12 mouse cellular contexts compared by ENCODE assay signal in genomic region chr11:5095877-5096276, GRCm38 (mm10). TPM values are rescaled to one million over a fixed set of nuclear protein-coding genes. Genes with fewer than 3 reads are reported as not detected.
DNase-seq lines count a peak whose midpoint lies in the region; ATAC-seq lines count a peak whose summit lies in the region.
"Had no signal": no experiment of that assay in that cellular context is flagged by ENCODE, and none has a peak within 500 bp of the region (broad histone marks: within the 10 kb centered on the region; RNA-seq: fewer than 3 reads in every experiment).

No protein-coding gene starts in this region.

- H3K27ac ChIP-seq in hindbrain, embryonic 10.5 days: no peak overlapping the region
- H3K27ac ChIP-seq in hindbrain, embryonic 11.5 days (ENCODE audit: low read depth, low read length): no peak overlapping the region
- H3K27ac ChIP-seq in neural tube, embryonic 12.5 days: no peak overlapping the region
- no peak overlapping the region for H3K27ac ChIP-seq in hindbrain, embryonic 13.5 days
- no peak overlapping the region for H3K27ac ChIP-seq in neural tube, embryonic 15.5 days (replicated peaks)

- peaks cover 50% of the 10 kb centered on the region for H3K36me3 ChIP-seq in hindbrain, embryonic 10.5 days
- H3K36me3 ChIP-seq in hindbrain, embryonic 11.5 days (ENCODE audit: control insufficient read depth, insufficient read depth, low read length): no peaks in the 10 kb centered on the region
- H3K36me3 ChIP-seq in neural tube, embryonic 12.5 days: peaks cover 21% of the 10 kb centered on the region
- peaks cover 16% of the 10 kb centered on the region for H3K36me3 ChIP-seq in hindbrain, embryonic 13.5 days
- peaks cover 18% of the 10 kb centered on the region for H3K36me3 ChIP-seq in neural tube, embryonic 15.5 days

- H3K9me3 ChIP-seq in hindbrain, embryonic 10.5 days: no peaks in the 10 kb centered on the region
- H3K9me3 ChIP-seq in hindbrain, embryonic 11.5 days (ENCODE audit: control insufficient read depth, low read length): no peaks in the 10 kb centered on the region
- no peaks in the 10 kb centered on the region for H3K9me3 ChIP-seq in neural tube, embryonic 12.5 days
- no peaks in the 10 kb centered on the region for H3K9me3 ChIP-seq in hindbrain, embryonic 13.5 days
- H3K9me3 ChIP-seq in neural tube, embryonic 15.5 days (replicated peaks): no peaks in the 10 kb centered on the region

- DNase-seq in hindbrain, embryonic 10.5 days (ENCODE audit: low spot score): no peak
- DNase-seq in hindbrain, embryonic 11.5 days (ENCODE audit: low spot score): no peak
- DNase-seq in neural tube, embryonic 10.5 days (ENCODE audit: extremely low spot score, low spot score): no peak
- DNase-seq in adrenal gland, adult 8-10 months: no peak
- no peak for DNase-seq in ovary, adult 18-20 months (ENCODE audit: low spot score)
- DNase-seq: embryo, embryonic 11 days; gastrocnemius, postnatal 14 days; kidney, postnatal 25 days; left cerebral cortex, postnatal 4 days had no signal

- no peak for ATAC-seq in hindbrain, embryonic 11.5 days (ENCODE audit: low FRiP score)
- ATAC-seq in neural tube, embryonic 12.5 days (ENCODE audit: low FRiP score, low read depth): no peak
- no peak for ATAC-seq in hindbrain, embryonic 13.5 days (ENCODE audit: low FRiP score)
- no peak for ATAC-seq in neural tube, embryonic 15.5 days (ENCODE audit: low FRiP score)

- peaks cover 27% of the 10 kb centered on the region for H3K4me1 ChIP-seq in hindbrain, embryonic 10.5 days (replicated peaks)
- H3K4me1 ChIP-seq in hindbrain, embryonic 11.5 days (replicated peaks; ENCODE audit: control insufficient read depth, insufficient read depth, low read length): no peaks in the 10 kb centered on the region; the same call in none of the 2 replicates
- peaks cover 24% of the 10 kb centered on the region for H3K4me1 ChIP-seq in neural tube, embryonic 12.5 days
- peaks cover 33% of the 10 kb centered on the region for H3K4me1 ChIP-seq in hindbrain, embryonic 13.5 days (replicated peaks)
- peaks cover 38% of the 10 kb centered on the region for H3K4me1 ChIP-seq in neural tube, embryonic 15.5 days

- 86% methylated on average over 5 of the region's 5 CpGs for WGBS in hindbrain, embryonic 10.5 days
- WGBS in hindbrain, embryonic 11.5 days: 88% methylated on average over 5 of the region's 5 CpGs
- WGBS in neural tube, embryonic 12.5 days: 87% methylated on average over 5 of the region's 5 CpGs
- WGBS in hindbrain, embryonic 13.5 days: 83% methylated on average over 5 of the region's 5 CpGs
- WGBS in neural tube, embryonic 15.5 days: 72% methylated on average over 5 of the region's 5 CpGs

- H3K4me3 ChIP-seq in hindbrain, embryonic 10.5 days: peak overlapping the region; percentile 100
- H3K4me3 ChIP-seq in hindbrain, embryonic 11.5 days (ENCODE audit: low read depth, low read length): no peak overlapping the region
- no peak overlapping the region for H3K4me3 ChIP-seq in neural tube, embryonic 12.5 days
- no peak overlapping the region for H3K4me3 ChIP-seq in hindbrain, embryonic 13.5 days
- H3K4me3 ChIP-seq in neural tube, embryonic 15.5 days (replicated peaks): no peak overlapping the region

- H3K4me2 ChIP-seq in hindbrain, embryonic 11.5 days (replicated peaks; ENCODE audit: low read depth, low read length): no peak overlapping the region
- H3K4me2 ChIP-seq in neural tube, embryonic 12.5 days (replicated peaks): peak overlapping the region; percentile 37
- peak overlapping the region; percentile 2; the same call in 1 of the 2 replicates for H3K4me2 ChIP-seq in hindbrain, embryonic 13.5 days
- H3K4me2 ChIP-seq in neural tube, embryonic 15.5 days: peak overlapping the region; percentile 72; the same call in 1 of the 2 replicates

- no peak overlapping the region; the same call in 1 of the 2 replicates for H3K9ac ChIP-seq in hindbrain, embryonic 11.5 days (ENCODE audit: low read depth, low read length)
- no peak overlapping the region for H3K9ac ChIP-seq in neural tube, embryonic 12.5 days
- H3K9ac ChIP-seq in hindbrain, embryonic 13.5 days: peak overlapping the region; percentile 10; the same call in 1 of the 2 replicates
- H3K9ac ChIP-seq in neural tube, embryonic 15.5 days (replicated peaks): no peak overlapping the region

- no peaks in the 10 kb centered on the region for H3K27me3 ChIP-seq in hindbrain, embryonic 10.5 days (ENCODE audit: insufficient read depth, poor library complexity, severe bottlenecking)
- no peaks in the 10 kb centered on the region for H3K27me3 ChIP-seq in hindbrain, embryonic 11.5 days (ENCODE audit: control insufficient read depth, insufficient read depth, low read length)
- no peaks in the 10 kb centered on the region for H3K27me3 ChIP-seq in neural tube, embryonic 12.5 days (replicated peaks)
- H3K27me3 ChIP-seq in hindbrain, embryonic 13.5 days: no peaks in the 10 kb centered on the region
- H3K27me3 ChIP-seq in neural tube, embryonic 15.5 days (replicated peaks): no peaks in the 10 kb centered on the region

RNA-seq across cellular contexts. Expression of gene Rhbdd3, which starts 2.8 kb away (rescaled TPM):
- 29.1 and 29.3 TPM in 2 replicates for polyA plus RNA-seq in hindbrain, embryonic 10.5 days (2016; fragmentation: Nextera tagmentation; extraction: Ambion mirVana)
- polyA plus RNA-seq in hindbrain, embryonic 11.5 days (2014; fragmentation: Nextera tagmentation; extraction: Ambion mirVana): 17.3 and 18.2 TPM in 2 replicates
- polyA plus RNA-seq in neural tube, embryonic 12.5 days (2016; fragmentation: Nextera tagmentation; extraction: Ambion mirVana): 26.7 and 26.9 TPM in 2 replicates
- 30.9 and 35.6 TPM in 2 replicates for polyA plus RNA-seq in hindbrain, embryonic 13.5 days (2015; fragmentation: Nextera tagmentation; extraction: Ambion mirVana)
- polyA plus RNA-seq in neural tube, embryonic 15.5 days (2015; fragmentation: Nextera tagmentation; extraction: Ambion mirVana): 40.0 and 41.5 TPM in 2 replicates
- total RNA-seq in adrenal gland, adult 8-10 months (2022): 10 to 100 TPM; 19.8 to 31.3 (median 24.4) TPM

RNA-seq across cellular contexts. Expression of gene Ewsr1, which starts 3.2 kb away (rescaled TPM):
- polyA plus RNA-seq in hindbrain, embryonic 10.5 days (2016; fragmentation: Nextera tagmentation; extraction: Ambion mirVana): 877 and 924 TPM in 2 replicates
- polyA plus RNA-seq in hindbrain, embryonic 11.5 days (2014; fragmentation: Nextera tagmentation; extraction: Ambion mirVana): 430 and 463 TPM in 2 replicates
- 819 and 832 TPM in 2 replicates for polyA plus RNA-seq in neural tube, embryonic 12.5 days (2016; fragmentation: Nextera tagmentation; extraction: Ambion mirVana)
- polyA plus RNA-seq in hindbrain, embryonic 13.5 days (2015; fragmentation: Nextera tagmentation; extraction: Ambion mirVana): 670 and 686 TPM in 2 replicates
- polyA plus RNA-seq in neural tube, embryonic 15.5 days (2015; fragmentation: Nextera tagmentation; extraction: Ambion mirVana): 533 and 582 TPM in 2 replicates
- total RNA-seq in adrenal gland, adult 8-10 months (2022): 100 to 1,000 TPM; 207 to 451 (median 331) TPM

RNA-seq across cellular contexts. Expression of gene Gas2l1, which starts 30.8 kb away (rescaled TPM):
- 25.5 and 34.9 TPM in 2 replicates for polyA plus RNA-seq in hindbrain, embryonic 10.5 days (2016; fragmentation: Nextera tagmentation; extraction: Ambion mirVana)
- polyA plus RNA-seq in hindbrain, embryonic 11.5 days (2014; fragmentation: Nextera tagmentation; extraction: Ambion mirVana): 23.0 and 24.8 TPM in 2 replicates
- polyA plus RNA-seq in neural tube, embryonic 12.5 days (2016; fragmentation: Nextera tagmentation; extraction: Ambion mirVana): 36.5 and 39.9 TPM in 2 replicates
- polyA plus RNA-seq in hindbrain, embryonic 13.5 days (2015; fragmentation: Nextera tagmentation; extraction: Ambion mirVana): 19.1 and 20.2 TPM in 2 replicates
- polyA plus RNA-seq in neural tube, embryonic 15.5 days (2015; fragmentation: Nextera tagmentation; extraction: Ambion mirVana): 25.9 and 26.0 TPM in 2 replicates
- total RNA-seq in adrenal gland, adult 8-10 months (2022): 10 to 100 TPM; 39.6 to 61.2 (median 53.6) TPM

RNA-seq across cellular contexts. Expression of gene Rasl10a, which starts 37.9 kb away (rescaled TPM):
- 0.44 and 0.84 TPM in 2 replicates for polyA plus RNA-seq in hindbrain, embryonic 10.5 days (2016; fragmentation: Nextera tagmentation; extraction: Ambion mirVana)
- polyA plus RNA-seq in hindbrain, embryonic 11.5 days (2014; fragmentation: Nextera tagmentation; extraction: Ambion mirVana): 0.40 and 0.46 TPM in 2 replicates
- 0.75 and 0.92 TPM in 2 replicates for polyA plus RNA-seq in neural tube, embryonic 12.5 days (2016; fragmentation: Nextera tagmentation; extraction: Ambion mirVana)
- polyA plus RNA-seq in hindbrain, embryonic 13.5 days (2015; fragmentation: Nextera tagmentation; extraction: Ambion mirVana): 0.84 and 1.2 TPM in 2 replicates
- polyA plus RNA-seq in neural tube, embryonic 15.5 days (2015; fragmentation: Nextera tagmentation; extraction: Ambion mirVana): 2.8 and 2.9 TPM in 2 replicates
- total RNA-seq in adrenal gland, adult 8-10 months (2022): under 1 TPM; 0.42 to 0.95 (median 0.59) TPM

RNA-seq across cellular contexts. Expression of gene Emid1, which starts 56.2 kb away (rescaled TPM):
- 31.9 and 40.0 TPM in 2 replicates for polyA plus RNA-seq in hindbrain, embryonic 10.5 days (2016; fragmentation: Nextera tagmentation; extraction: Ambion mirVana)
- polyA plus RNA-seq in hindbrain, embryonic 11.5 days (2014; fragmentation: Nextera tagmentation; extraction: Ambion mirVana): 19.2 and 22.7 TPM in 2 replicates
- 27.6 and 28.7 TPM in 2 replicates for polyA plus RNA-seq in neural tube, embryonic 12.5 days (2016; fragmentation: Nextera tagmentation; extraction: Ambion mirVana)
- polyA plus RNA-seq in hindbrain, embryonic 13.5 days (2015; fragmentation: Nextera tagmentation; extraction: Ambion mirVana): 13.8 and 15.9 TPM in 2 replicates
- polyA plus RNA-seq in neural tube, embryonic 15.5 days (2015; fragmentation: Nextera tagmentation; extraction: Ambion mirVana): 20.1 and 30.6 TPM in 2 replicates
- total RNA-seq in adrenal gland, adult 8-10 months (2022): 1 to 10 TPM; 3.7 to 6.6 (median 3.9) TPM
